Mouse (Mus musculus) cerebellum, adult 8-10 months (tissue): ENCODE measurements around the gene Zfp978.
"Not testable (repeated sequence)": the region's sequence is repeated elsewhere in the genome, so short reads cannot be mapped to it uniquely, and the experiment has no call there.

ENCODE experiments used
- DNase-seq: peaks from one replicate; pipeline ENCODE4 v3.0.0; 2022

Gene Zfp978

GRCm38 (mm10) chr4:147351376-147351980 lies 9.6 kb upstream of the Zfp978 start:
- not testable (repeated sequence) for DNase-seq

GRCm38 (mm10) chr4:147353626-147354025 lies 7.5 kb upstream of the Zfp978 start:
- not testable (repeated sequence) for DNase-seq

GRCm38 (mm10) chr4:147356042-147356441 lies 5.1 kb upstream of the Zfp978 start:
- not testable (repeated sequence) for DNase-seq

GRCm38 (mm10) chr4:147357195-147357594 lies 3.9 kb upstream of the Zfp978 start:
- not testable (repeated sequence) for DNase-seq

- not testable (repeated sequence) for DNase-seq
Measured at GRCm38 (mm10) chr4:147361872-147362271, 769 bp downstream of the Zfp978 start.

GRCm38 (mm10) chr4:147369564-147369963 lies 8.5 kb downstream of the Zfp978 start:
- not testable (repeated sequence) for DNase-seq

- not testable (repeated sequence) for DNase-seq
Measured at GRCm38 (mm10) chr4:147383199-147383598, 22.1 kb downstream of the Zfp978 start.

GRCm38 (mm10) chr4:147397201-147397600 lies 36.1 kb downstream of the Zfp978 start:
- not testable (repeated sequence) for DNase-seq

GRCm38 (mm10) chr4:147397934-147398682 lies 37.0 kb downstream of the Zfp978 start:
- DNase-seq, result not testable (repeated sequence)

- DNase-seq, result not testable (repeated sequence)
Measured at GRCm38 (mm10) chr4:147398741-147399140, 37.6 kb downstream of the Zfp978 start.

- DNase-seq, result not testable (repeated sequence)
Measured at GRCm38 (mm10) chr4:147399505-147399904, 38.4 kb downstream of the Zfp978 start.

- not testable (repeated sequence) for DNase-seq
Measured at GRCm38 (mm10) chr4:147400031-147400847, 39.1 kb downstream of the Zfp978 start.

GRCm38 (mm10) chr4:147400848-147401715 lies 40.0 kb downstream of the Zfp978 start:
- not testable (repeated sequence) for DNase-seq

- not testable (repeated sequence) for DNase-seq
Measured at GRCm38 (mm10) chr4:147401736-147402506, 40.8 kb downstream of the Zfp978 start.

- DNase-seq, result not testable (repeated sequence)
Measured at GRCm38 (mm10) chr4:147402507-147402890, 41.4 kb downstream of the Zfp978 start.

- not testable (repeated sequence) for DNase-seq
Measured at GRCm38 (mm10) chr4:147403509-147403908, 42.4 kb downstream of the Zfp978 start.

- DNase-seq, result not testable (repeated sequence)
Measured at GRCm38 (mm10) chr4:147403931-147404913, 43.1 kb downstream of the Zfp978 start.

GRCm38 (mm10) chr4:147406735-147407462 lies 45.8 kb downstream of the Zfp978 start:
- DNase-seq, result no peak

GRCm38 (mm10) chr4:147407463-147407822 lies 46.3 kb downstream of the Zfp978 start:
- DNase-seq, result no peak
